19 mouse cellular contexts compared by ENCODE assay signal in genomic region chr7:84432151-84432550, GRCm38 (mm10). TPM values are rescaled to one million over a fixed set of nuclear protein-coding genes. Genes with fewer than 3 reads are reported as not detected.
DNase-seq lines count a peak whose midpoint lies in the region; ATAC-seq and TF ChIP-seq lines count a peak whose summit lies in the region.
"Had no signal": no experiment of that assay in that cellular context is flagged by ENCODE, and none has a peak within 500 bp of the region (broad histone marks: within the 10 kb centered on the region; RNA-seq: fewer than 3 reads in every experiment).

No protein-coding gene starts in this region.

- no peaks in the 10 kb centered on the region for H3K27me3 ChIP-seq in hindbrain, postnatal 0 days (ENCODE audit: insufficient read depth, low read length)
- H3K27me3 ChIP-seq in hindbrain, embryonic 12.5 days, result no peaks in the 10 kb centered on the region
- H3K27me3 ChIP-seq: forebrain, embryonic 13.5 days had no signal

- H3K4me2 ChIP-seq in hindbrain, postnatal 0 days (ENCODE audit: low read depth, low read length), result no peak overlapping the region
- H3K4me2 ChIP-seq in hindbrain, embryonic 12.5 days (replicated peaks), result no peak overlapping the region
- H3K4me2 ChIP-seq: forebrain, embryonic 13.5 days had no signal

- intact Hi-C loops in left cerebral cortex, postnatal 14 days (cut with DNase I), result no loop called here

- no peaks in the 10 kb centered on the region for H3K36me3 ChIP-seq in hindbrain, postnatal 0 days (ENCODE audit: insufficient read depth, low read length)
- no peaks in the 10 kb centered on the region for H3K36me3 ChIP-seq in hindbrain, embryonic 12.5 days

- H3K4me1 ChIP-seq in hindbrain, postnatal 0 days (ENCODE audit: insufficient read depth, low read length), result peaks cover 3% of the 10 kb centered on the region
- no peaks in the 10 kb centered on the region for H3K4me1 ChIP-seq in hindbrain, embryonic 12.5 days
- H3K4me1 ChIP-seq: forebrain, embryonic 13.5 days had no signal

- H3K4me3 ChIP-seq in hindbrain, postnatal 0 days (ENCODE audit: low read length), result no peak overlapping the region
- no peak overlapping the region for H3K4me3 ChIP-seq in hindbrain, embryonic 12.5 days
- H3K4me3 ChIP-seq: forebrain, embryonic 13.5 days; heart, adult 2 months had no signal

- no peaks in the 10 kb centered on the region for H3K9me3 ChIP-seq in hindbrain, postnatal 0 days (ENCODE audit: low read length)
- no peaks in the 10 kb centered on the region for H3K9me3 ChIP-seq in hindbrain, embryonic 12.5 days (replicated peaks)
- H3K9me3 ChIP-seq: forebrain, embryonic 13.5 days had no signal

- H3K27ac ChIP-seq in hindbrain, postnatal 0 days, result no peak overlapping the region
- H3K27ac ChIP-seq in hindbrain, embryonic 12.5 days, result no peak overlapping the region
- H3K27ac ChIP-seq: forebrain, embryonic 13.5 days; heart, adult 2 months; stomach, postnatal 0 days had no signal

- no peak for TF ChIP-seq CTCF in hindbrain, postnatal 0 days (IDR thresholded peaks at IDR 0.05; ENCODE audit: low read depth)

- ATAC-seq in hindbrain, postnatal 0 days, result no peak
- no peak for ATAC-seq in hindbrain, embryonic 12.5 days (ENCODE audit: low FRiP score)
- ATAC-seq: forebrain, embryonic 13.5 days; hindbrain, embryonic 16.5 days had no signal

- DNase-seq in hindbrain, postnatal 0 days (ENCODE audit: low spot score), result peak; percentile 28
- peak; percentile 69 for DNase-seq in right cerebral cortex, adult 18-20 months
- no peak for DNase-seq in right cerebral cortex, postnatal 4 days
- DNase-seq in left cerebral cortex, postnatal 14 days (ENCODE audit: low spot score in 2 of 2), result peak; percentile 65 to 81
- no peak for DNase-seq in adrenal gland, adult 8-10 months
- no peak for DNase-seq in MN1 (ENCODE audit: low spot score)
- DNase-seq: adrenal gland, adult 2 months; B cell, adult 2 months; cerebellum, adult 9-10 months; embryo, embryonic 11 days; gastrocnemius, postnatal 10 days; heart, adult 2 months; kidney, adult 9 months; kidney, postnatal 4 days; thymus, postnatal 36 days had no signal

- H3K9ac ChIP-seq in hindbrain, postnatal 0 days (replicated peaks; ENCODE audit: low read length), result no peak overlapping the region
- no peak overlapping the region for H3K9ac ChIP-seq in hindbrain, embryonic 12.5 days
- H3K9ac ChIP-seq: forebrain, embryonic 13.5 days had no signal

RNA-seq across cellular contexts. Expression of gene Arnt2, which starts 22.2 kb away (rescaled TPM):
- 126 and 128 TPM in 2 replicates for total RNA-seq in hindbrain, postnatal 0 days (2014; rRNA removed)
- polyA plus RNA-seq in hindbrain, postnatal 0 days (2015; fragmentation: Nextera tagmentation; extraction: Ambion mirVana), result 39.8 and 44.6 TPM in 2 replicates
- polyA plus RNA-seq in hindbrain, embryonic 12.5 days (2016; fragmentation: Nextera tagmentation; extraction: Ambion mirVana), result 57.6 and 64.2 TPM in 2 replicates
- 100 to 1,000 TPM; 189 to 193 TPM for total RNA-seq in left cerebral cortex, postnatal 14 days (2021)
- total RNA-seq in adrenal gland, adult 8-10 months (2022), result 10 to 100 TPM; 41.3 to 62.9 (median 50.8) TPM

Comparison
In these comparisons a context has a peak if more than half of its experiments do, and no peak if none do; other contexts are left out.
1. DNase-seq: peak in hindbrain, postnatal 0 days (single experiment), right cerebral cortex, adult 18-20 months (single experiment) and left cerebral cortex, postnatal 14 days (2 of 2); none in right cerebral cortex, postnatal 4 days (single experiment), adrenal gland, adult 8-10 months (single experiment) and MN1 (single experiment).